Mouse (Mus musculus) liver, embryonic 14.5 days (tissue): ENCODE data around the gene Bpifb9a.

Source experiments
- CTCF ChIP-seq: IDR thresholded peaks from 2 replicates; pipeline ENCODE4 v1.5.1; 2016; ENCODE audit warnings: antibody characterized with exemption, low read depth, control low read depth
- EP300 ChIP-seq: IDR thresholded peaks from 2 replicates; pipeline ENCODE4 v1.6.1; 2016; ENCODE audit warnings: antibody characterized with exemption, low read depth

GRCm38 (mm10) chr2:154215191-154215590, 42.5 kb upstream of the Bpifb9a start:
- peak; percentile 87 for TF ChIP-seq CTCF
- no peak for TF ChIP-seq EP300
